Mouse (Mus musculus) liver (tissue): ENCODE measurements at regions not wholly inside any gene's neighbourhood (a gene's known extent, or its start where the extent isn't known, plus 50 kb on each side); places are given as distances from the start of the nearest gene placed in this dataset.

Experiments used
- DNase-seq: peaks from one replicate; pipeline ENCODE4 v3.0.0-alpha.2; 2020; ENCODE audit warnings: mixed read lengths

- DNase-seq: no peak
Measured at GRCm38 (mm10) chr8:8168674-8169073, 492.4 kb downstream of the Efnb2 start.

- no peak for DNase-seq
Measured at GRCm38 (mm10) chr8:8168250-8168649, 492.8 kb downstream of the Efnb2 start.

GRCm38 (mm10) chr8:8147527-8147926, 513.5 kb downstream of the Efnb2 start:
- no peak for DNase-seq

GRCm38 (mm10) chr8:8142933-8143495, 518.0 kb downstream of the Efnb2 start:
- no peak for DNase-seq

- no peak for DNase-seq
Measured at GRCm38 (mm10) chr8:8142461-8142860, 518.6 kb downstream of the Efnb2 start.

GRCm38 (mm10) chr8:8139720-8140119, 521.3 kb downstream of the Efnb2 start:
- DNase-seq: no peak

GRCm38 (mm10) chr8:8133001-8133785, 527.8 kb downstream of the Efnb2 start:
- no peak for DNase-seq

- no peak for DNase-seq
Measured at GRCm38 (mm10) chr8:8131961-8132376, 529.1 kb downstream of the Efnb2 start.

- no peak for DNase-seq
Measured at GRCm38 (mm10) chr8:8130806-8131205, 530.2 kb downstream of the Efnb2 start.

GRCm38 (mm10) chr8:8115595-8116429, 545.2 kb downstream of the Efnb2 start:
- no peak for DNase-seq

- DNase-seq: no peak
Measured at GRCm38 (mm10) chr8:8114604-8115003, 546.4 kb downstream of the Efnb2 start.

GRCm38 (mm10) chr8:8109785-8110350, 551.2 kb downstream of the Efnb2 start:
- DNase-seq: no peak

- no peak for DNase-seq
Measured at GRCm38 (mm10) chr8:8103492-8103891, 557.5 kb downstream of the Efnb2 start.

GRCm38 (mm10) chr8:8102010-8102727, 558.9 kb downstream of the Efnb2 start:
- no peak for DNase-seq

- DNase-seq: no peak
Measured at GRCm38 (mm10) chr8:8092551-8092950, 568.5 kb downstream of the Efnb2 start.

GRCm38 (mm10) chr8:8084652-8085051, 576.4 kb downstream of the Efnb2 start:
- DNase-seq: no peak

GRCm38 (mm10) chr8:8064074-8064473, 597.0 kb downstream of the Efnb2 start:
- DNase-seq: no peak

- DNase-seq: no peak
Measured at GRCm38 (mm10) chr8:8054224-8054916, 606.7 kb downstream of the Efnb2 start.

- no peak for DNase-seq
Measured at GRCm38 (mm10) chr8:8051186-8051585, 609.9 kb downstream of the Efnb2 start.

GRCm38 (mm10) chr8:8050778-8051177, 610.3 kb downstream of the Efnb2 start:
- DNase-seq: no peak

GRCm38 (mm10) chr8:8044926-8045325, 616.1 kb downstream of the Efnb2 start:
- DNase-seq: no peak

- no peak for DNase-seq
Measured at GRCm38 (mm10) chr8:8044296-8044695, 616.7 kb downstream of the Efnb2 start.
